Mouse (Mus musculus) hindlimb bud, embryonic 11.5 days (tissue): ENCODE data around the gene Zdhhc16.

Source experiments
- DNase-seq: peaks from one replicate; pipeline ENCODE4 v3.0.0-alpha.2; 2012; ENCODE audit warnings: low read depth, low spot score; ENCODE audit errors: extremely low spot score

Zdhhc16 gene

GRCm38 (mm10) chr19:41933179-41934086 lies at the start of gene Zdhhc16, which contains the start of gene Exosc1:
Gene Zdhhc16 (plus strand): TSS chr19:41933480.
Gene Exosc1 (minus strand): TSS chr19:41933423.
- DNase-seq: peak; percentile 93

GRCm38 (mm10) chr19:41883882-41884281 lies 49.4 kb upstream of the Zdhhc16 start:
- DNase-seq: no peak

- DNase-seq: no peak
Observed at GRCm38 (mm10) chr19:41888191-41888590, 45.1 kb upstream of the Zdhhc16 start.

- no peak for DNase-seq
Observed at GRCm38 (mm10) chr19:41894959-41895358, 38.3 kb upstream of the Zdhhc16 start.

GRCm38 (mm10) chr19:41895460-41896318 lies 37.6 kb upstream of the Zdhhc16 start, which contains the start of gene Rrp12:
Gene Rrp12 (minus strand): TSS chr19:41896173.
- peak; percentile 89 for DNase-seq

- no peak for DNase-seq
Observed at GRCm38 (mm10) chr19:41896319-41896711, 37.0 kb upstream of the Zdhhc16 start.

- peak; percentile 39 for DNase-seq
Observed at GRCm38 (mm10) chr19:41898860-41899259, 34.4 kb upstream of the Zdhhc16 start.

- no peak for DNase-seq
Observed at GRCm38 (mm10) chr19:41900495-41901090, 32.7 kb upstream of the Zdhhc16 start.

- DNase-seq: no peak
Observed at GRCm38 (mm10) chr19:41901696-41902095, 31.6 kb upstream of the Zdhhc16 start.

- no peak for DNase-seq
Observed at GRCm38 (mm10) chr19:41902848-41903593, 30.3 kb upstream of the Zdhhc16 start.

- no peak for DNase-seq
Observed at GRCm38 (mm10) chr19:41905246-41905645, 28.0 kb upstream of the Zdhhc16 start.

- no peak for DNase-seq
Observed at GRCm38 (mm10) chr19:41906311-41907078, 26.8 kb upstream of the Zdhhc16 start.

GRCm38 (mm10) chr19:41907079-41907760 lies 26.1 kb upstream of the Zdhhc16 start:
- no peak for DNase-seq

GRCm38 (mm10) chr19:41908736-41909135 lies 24.5 kb upstream of the Zdhhc16 start:
- no peak for DNase-seq

GRCm38 (mm10) chr19:41910396-41910795 lies 22.9 kb upstream of the Zdhhc16 start:
- DNase-seq: no peak

GRCm38 (mm10) chr19:41911178-41912073 lies 21.9 kb upstream of the Zdhhc16 start, which contains the start of gene Pgam1:
Gene Pgam1 (plus strand): TSS chr19:41911923.
- DNase-seq: peak; percentile 88

- DNase-seq: no peak
Observed at GRCm38 (mm10) chr19:41912121-41913080, 20.9 kb upstream of the Zdhhc16 start.
